Mouse (Mus musculus) urinary bladder, postnatal 0 days (tissue): ENCODE measurements around the gene Polq. TPM values are rescaled to one million over a fixed set of nuclear protein-coding genes. Genes with fewer than 3 reads are reported as not detected.

Source experiments
- polyA plus RNA-seq: library from polyadenylated mRNA; unstranded; fragments of >200 nt; fragmentation: Nextera tagmentation; extraction: Ambion mirVana; gene quantifications from 2 replicates; pipeline ENCODE4 v1.2.1, GENCODE M21; 2015

Gene Polq
- polyA plus RNA-seq: 0.64 and 1.2 TPM in 2 replicates

DNA sequence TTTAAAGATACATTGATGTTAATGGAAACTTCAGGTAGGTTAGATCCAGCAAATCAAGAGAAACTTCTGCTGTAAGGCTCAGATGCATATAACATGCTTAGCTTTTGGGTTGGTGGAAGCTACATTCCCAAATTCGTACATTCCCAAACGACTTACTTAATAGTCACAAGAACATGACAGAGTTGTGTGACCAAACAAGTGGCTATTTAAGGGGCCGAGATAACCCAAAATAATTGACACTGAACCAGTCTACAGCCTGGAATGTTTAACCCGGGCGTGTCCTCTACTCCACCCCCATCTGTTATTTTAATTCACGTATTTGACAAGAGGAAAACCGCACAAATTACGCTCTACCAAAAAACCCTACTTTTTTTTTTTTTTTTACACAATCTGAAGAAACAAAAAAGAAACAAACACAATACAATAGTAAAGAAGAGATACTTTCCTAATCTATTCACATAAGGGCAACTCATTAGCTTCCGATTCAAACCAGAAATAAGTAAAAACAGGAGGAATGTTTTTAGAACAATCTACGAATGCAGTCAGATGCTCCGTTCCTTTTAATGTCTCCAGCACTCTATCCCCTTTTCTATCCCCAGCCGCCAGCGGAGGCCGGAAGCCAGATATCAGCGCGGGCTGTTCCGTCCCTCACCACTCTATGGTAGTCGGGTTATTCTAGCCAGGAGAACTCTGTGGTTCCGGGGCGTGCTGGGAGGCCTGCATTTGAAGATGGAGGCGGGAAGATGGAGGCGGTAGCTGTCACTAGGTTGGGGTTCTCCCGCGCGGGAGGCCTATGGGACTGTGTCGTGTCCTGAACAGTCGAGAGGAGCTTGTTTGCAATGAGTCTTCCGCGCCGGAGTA is at the start of gene Polq:
Gene Polq (plus strand): TSS at position 726 of the 861 bp plus-strand sequence.

GRCm38 (mm10) chr16:36989999-36990625 is 21.5 kb upstream of the Polq start, which contains the start of gene Fbxo40:
Gene Fbxo40 (minus strand): TSS chr16:36990467.

Other genes starting within 250 kb of the Polq start
- gene Slc15a2, start 226.8 kb upstream of the Polq start, polyA plus RNA-seq: 0.93 and 1.4 TPM in 2 replicates
- gene Iqcb1, start 183.4 kb upstream of the Polq start, polyA plus RNA-seq: 22.8 and 23.9 TPM in 2 replicates
- gene Eaf2, start 136.8 kb upstream of the Polq start, polyA plus RNA-seq: 5.2 and 5.9 TPM in 2 replicates
- 70.4 and 80.9 TPM in 2 replicates for gene Golgb1, start 136.6 kb upstream of the Polq start, polyA plus RNA-seq
- gene Hcls1, start 76.8 kb upstream of the Polq start, polyA plus RNA-seq: 7.1 and 15.3 TPM in 2 replicates
- gene Fbxo40, start 21.3 kb upstream of the Polq start, polyA plus RNA-seq: 0.05 TPM in 1 of 2 replicates, not detected in the other